Mouse (Mus musculus): ENCODE results near the gene Zmym3. TPM values are rescaled to one million over a fixed set of nuclear protein-coding genes. Genes with fewer than 3 reads are reported as not detected.
A peak's percentile ranks its signal among the peaks of the same experiment; 100 is the strongest.
"Not testable (repeated sequence)": the region's sequence is repeated elsewhere in the genome, so short reads cannot be mapped to it uniquely, and the experiment has no call there.

The Zmym3 gene
- polyA plus RNA-seq, 1 experiment from 2014 or later, result 27.5 TPM

GRCm38 (mm10) chrX:101358902-101359301 is 61.7 kb downstream of the Zmym3 start:
- DNase-seq (ENCODE audit: low spot score), result peak; percentile 17
- H3K27ac ChIP-seq (replicated peaks); H3K27me3 ChIP-seq (replicated peaks; ENCODE audit: low read depth, poor library complexity, severe bottlenecking); H3K9me3 ChIP-seq; H3K4me1 ChIP-seq; H3K4me3 ChIP-seq; H3K36me3 ChIP-seq (replicated peaks): not testable (repeated sequence)
- 61% methylated on average over 4 of the region's 4 CpGs for WGBS

Other genes starting within 250 kb of the Zmym3 start
- gene Snx12, start 198.3 kb downstream of the Zmym3 start, polyA plus RNA-seq (2016; fragmentation: Nextera tagmentation; extraction: Ambion mirVana), result 61.2 and 61.6 TPM in 2 replicates
- 2.3 and 2.9 TPM in 2 replicates for gene Foxo4, start 166.3 kb downstream of the Zmym3 start, polyA plus RNA-seq (2016; fragmentation: Nextera tagmentation; extraction: Ambion mirVana)
- gene Gm614, start 156.9 kb downstream of the Zmym3 start, polyA plus RNA-seq (2016; fragmentation: Nextera tagmentation; extraction: Ambion mirVana), result not detected in 2 replicates
- gene Il2rg, start 152.6 kb downstream of the Zmym3 start, polyA plus RNA-seq (2016; fragmentation: Nextera tagmentation; extraction: Ambion mirVana), result 3.2 and 3.3 TPM in 2 replicates
- gene Gm20489, start 151.8 kb downstream of the Zmym3 start, polyA plus RNA-seq (2016; fragmentation: Nextera tagmentation; extraction: Ambion mirVana), result not detected in 2 replicates
- gene Med12, start 146.8 kb downstream of the Zmym3 start, polyA plus RNA-seq (2016; fragmentation: Nextera tagmentation; extraction: Ambion mirVana), result 37.7 and 39.0 TPM in 2 replicates
- 4.9 and 8.3 TPM in 2 replicates for gene Nlgn3, start 121.7 kb downstream of the Zmym3 start, polyA plus RNA-seq (2016; fragmentation: Nextera tagmentation; extraction: Ambion mirVana)
- not detected in 2 replicates for gene Gjb1, start 44.5 kb downstream of the Zmym3 start, polyA plus RNA-seq (2016; fragmentation: Nextera tagmentation; extraction: Ambion mirVana)
- gene Nono, start 8.5 kb upstream of the Zmym3 start, polyA plus RNA-seq (2016; fragmentation: Nextera tagmentation; extraction: Ambion mirVana), result 646 and 656 TPM in 2 replicates
- 2.3 and 3.2 TPM in 2 replicates for gene Itgb1bp2, start 28.2 kb upstream of the Zmym3 start, polyA plus RNA-seq (2016; fragmentation: Nextera tagmentation; extraction: Ambion mirVana)
- 20.3 and 23.4 TPM in 2 replicates for gene Taf1, start 111.9 kb upstream of the Zmym3 start, polyA plus RNA-seq (2016; fragmentation: Nextera tagmentation; extraction: Ambion mirVana)
- 140 and 141 TPM in 2 replicates for gene Ogt, start 219.2 kb upstream of the Zmym3 start, polyA plus RNA-seq (2016; fragmentation: Nextera tagmentation; extraction: Ambion mirVana)

Measured in embryonic facial prominence, embryonic 10.5 days (tissue).